Mouse (Mus musculus) midbrain, embryonic 13.5 days (tissue): ENCODE data around the gene Gucy2d. TPM values are rescaled to one million over a fixed set of nuclear protein-coding genes. Genes with fewer than 3 reads are reported as not detected.
A peak's percentile ranks its signal among the peaks of the same experiment; 100 is the strongest.

ENCODE experiments used
- ATAC-seq: fragments of 200-750 bp; cut with Nextera tagmentation; 2 replicates; pipeline ENCODE4 v1.8.0; 2017; ENCODE audit warnings: mild to moderate bottlenecking, moderate TSS enrichment, moderate library complexity
- H3K27ac ChIP-seq: fragments of 300-500 bp; sonication (generic); 2 replicates; pipeline ENCODE4 v1.5.1; 2015; ENCODE audit warnings: inconsistent platforms, mild to moderate bottlenecking, moderate library complexity
- H3K27me3 ChIP-seq: fragments of 300-500 bp; sonication (generic); 2 replicates; pipeline ENCODE4 v1.6.1; 2015; ENCODE audit warnings: mild to moderate bottlenecking, inconsistent platforms
- H3K36me3 ChIP-seq: fragments of 300-500 bp; sonication (generic); 2 replicates; pipeline ENCODE4 v1.6.1; 2015; ENCODE audit warnings: mild to moderate bottlenecking, inconsistent platforms
- H3K4me1 ChIP-seq: fragments of 300-500 bp; sonication (generic); replicated peaks from 2 replicates; pipeline ENCODE4 v1.6.1; 2015; ENCODE audit warnings: inconsistent platforms
- H3K4me2 ChIP-seq: fragments of 300-500 bp; sonication (generic); replicated peaks from 2 replicates; pipeline ENCODE4 v1.6.1; 2015; ENCODE audit warnings: moderate library complexity, mild to moderate bottlenecking, inconsistent platforms
- H3K4me3 ChIP-seq: fragments of 300-500 bp; sonication (generic); replicated peaks from 2 replicates; pipeline ENCODE4 v1.5.1; 2015; ENCODE audit warnings: mild to moderate bottlenecking, inconsistent platforms
- H3K9ac ChIP-seq: fragments of 300-500 bp; sonication (generic); replicated peaks from 2 replicates; pipeline ENCODE4 v1.6.1; 2015; ENCODE audit warnings: mild to moderate bottlenecking, inconsistent platforms
- H3K9me3 ChIP-seq: fragments of 300-500 bp; sonication (generic); 2 replicates; pipeline ENCODE4 v1.6.1; 2016; ENCODE audit warnings: mild to moderate bottlenecking, inconsistent platforms
- WGBS: fragments of 180-500 bp; shearing (Covaris S2); methylation state at CpG from one replicate; pipeline ENCODE4 v1.1.7; 2015; 5-methylcytosine and 5-hydroxymethylcytosine counted together
- polyA plus RNA-seq: library from polyadenylated mRNA; unstranded; fragments of >200 nt; fragmentation: Nextera tagmentation; extraction: Ambion mirVana; gene quantifications from 2 replicates; pipeline ENCODE4 v1.2.1, GENCODE M21; 2015

Gucy2d gene
- polyA plus RNA-seq, 1 experiment from 2014 or later = not detected

- H3K4me2 ChIP-seq = no peak overlapping the region
- H3K4me3 ChIP-seq = no peak overlapping the region
- H3K36me3 ChIP-seq = no peaks in the 10 kb centered on the region
- H3K27me3 ChIP-seq = peaks cover 30% of the 10 kb centered on the region
- no peak overlapping the region for H3K27ac ChIP-seq
- no peaks in the 10 kb centered on the region for H3K9me3 ChIP-seq
- WGBS = 71% methylated on average over 2 of the region's 2 CpGs
- no peak for ATAC-seq
- no peak overlapping the region for H3K9ac ChIP-seq
- H3K4me1 ChIP-seq = 0 out of 2 replicates have a peak, but pooled peaks cover 8% of the 10 kb centered on the region
Observed at GRCm38 (mm10) chr7:98493307-98493706, 53.1 kb downstream of the Gucy2d start.

- Histone ChIP-seq H3K4me3 (no peak overlapping the region), H3K27ac (no peak overlapping the region), H3K4me2 (no peak overlapping the region), H3K4me1 (0 out of 2 replicates have a peak, but pooled peaks cover 8% of the 10 kb centered on the region), H3K27me3 (peaks cover 23% of the 10 kb centered on the region), H3K9me3 (no peaks in the 10 kb centered on the region), H3K36me3 (no peaks in the 10 kb centered on the region), H3K9ac (no peak overlapping the region)
- 79% methylated on average over 18 of the region's 18 CpGs for WGBS
- ATAC-seq = no peak
Observed at GRCm38 (mm10) chr7:98493901-98494480, 53.8 kb downstream of the Gucy2d start.

DNA sequence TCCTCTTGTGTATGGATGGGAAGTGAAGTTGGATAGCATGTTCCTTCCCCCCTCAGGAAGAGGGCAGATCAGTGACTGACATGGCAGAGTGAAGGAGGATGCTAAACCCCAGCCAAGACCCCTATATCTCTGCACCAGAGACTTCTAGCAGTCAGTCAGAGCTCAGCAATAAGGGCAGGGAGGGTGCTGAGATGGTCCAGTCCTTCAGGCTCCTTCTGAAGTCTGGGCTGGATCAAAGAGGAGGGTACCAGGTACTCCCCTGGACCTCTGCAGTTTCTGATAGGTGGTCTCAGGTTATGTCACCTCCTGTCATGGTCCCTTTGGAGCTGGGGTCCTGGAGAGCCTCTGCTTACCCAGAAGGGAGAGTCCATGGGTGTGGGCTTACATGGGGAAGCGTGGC, 55.4 kb downstream of the Gucy2d start:
- 70% methylated on average over 1 of the region's 1 CpGs for WGBS

DNA sequence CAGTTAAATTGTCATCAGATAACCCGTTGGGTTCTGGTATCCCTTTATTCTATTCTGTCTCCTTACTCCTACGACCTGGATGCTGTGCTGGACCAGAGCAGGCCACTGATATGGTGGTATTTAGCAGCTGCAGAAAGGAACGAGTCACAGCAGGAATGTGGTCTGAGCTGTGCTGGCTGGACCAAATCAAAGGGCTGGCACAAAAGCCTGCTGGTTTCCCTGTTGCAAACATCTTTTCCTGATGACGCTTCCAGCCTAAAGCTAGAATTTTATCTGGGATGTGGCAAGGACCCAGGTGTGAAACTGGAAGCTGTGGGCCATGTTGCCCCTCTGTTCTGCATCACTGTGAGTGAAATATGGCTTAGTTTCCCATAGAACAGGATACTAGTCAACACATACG, 57.2 kb downstream of the Gucy2d start:
- ATAC-seq = no peak
- 0 out of 2 replicates have a peak, but pooled peaks cover 1% of the 10 kb centered on the region for H3K4me1 ChIP-seq
- H3K9me3 ChIP-seq = no peaks in the 10 kb centered on the region
- H3K27me3 ChIP-seq = no peaks in the 10 kb centered on the region
- no peak overlapping the region for H3K4me3 ChIP-seq
- no peaks in the 10 kb centered on the region for H3K36me3 ChIP-seq
- H3K4me2 ChIP-seq = no peak overlapping the region
- H3K9ac ChIP-seq = no peak overlapping the region
- no peak overlapping the region for H3K27ac ChIP-seq
- WGBS = 62% methylated on average over 5 of the region's 5 CpGs

More for the DNA sequence above, 55.4 kb downstream of the Gucy2d start:
- Histone ChIP-seq H3K9me3 (no peaks in the 10 kb centered on the region), H3K36me3 (no peaks in the 10 kb centered on the region), H3K4me3 (no peak overlapping the region), H3K27me3 (peaks cover 15% of the 10 kb centered on the region; the same call in 1 of the 2 replicates), H3K4me2 (no peak overlapping the region), H3K9ac (no peak overlapping the region), H3K27ac (no peak overlapping the region), H3K4me1 (0 out of 2 replicates have a peak, but pooled peaks cover 2% of the 10 kb centered on the region)
- ATAC-seq = no peak

- WGBS = 88% methylated on average over 12 of the region's 12 CpGs
- H3K27me3 ChIP-seq = no peaks in the 10 kb centered on the region
Observed at GRCm38 (mm10) chr7:98498101-98498500, 57.9 kb downstream of the Gucy2d start.

DNA sequence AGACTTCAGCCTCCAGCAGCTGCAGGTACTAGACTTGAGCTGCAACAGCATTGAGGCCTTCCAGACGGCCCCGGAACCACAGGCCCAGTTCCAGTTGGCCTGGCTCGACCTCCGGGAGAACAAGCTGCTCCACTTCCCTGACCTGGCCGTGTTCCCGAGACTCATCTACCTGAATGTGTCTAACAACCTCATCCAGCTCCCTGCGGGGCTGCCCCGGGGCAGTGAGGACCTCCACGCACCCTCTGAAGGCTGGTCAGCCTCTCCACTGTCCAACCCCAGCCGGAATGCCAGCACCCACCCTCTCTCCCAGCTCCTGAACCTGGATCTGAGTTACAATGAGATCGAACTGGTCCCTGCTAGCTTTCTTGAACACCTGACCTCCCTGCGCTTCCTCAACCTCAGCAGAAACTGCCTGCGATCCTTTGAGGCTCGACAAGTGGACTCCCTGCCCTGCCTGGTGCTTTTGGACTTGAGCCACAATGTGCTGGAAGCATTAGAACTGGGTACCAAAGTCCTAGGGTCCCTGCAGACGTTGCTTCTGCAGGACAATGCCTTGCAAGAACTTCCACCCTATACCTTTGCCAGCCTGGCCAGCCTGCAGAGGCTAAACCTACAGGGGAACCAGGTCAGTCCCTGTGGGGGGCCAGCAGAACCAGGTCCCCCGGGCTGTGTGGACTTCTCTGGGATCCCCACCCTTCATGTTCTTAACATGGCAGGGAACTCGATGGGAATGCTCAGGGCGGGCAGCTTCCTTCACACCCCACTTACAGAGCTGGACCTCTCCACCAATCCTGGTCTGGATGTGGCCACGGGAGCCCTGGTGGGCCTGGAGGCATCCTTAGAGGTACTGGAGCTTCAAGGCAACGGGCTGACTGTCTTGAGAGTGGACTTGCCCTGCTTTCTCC, 58.7 kb downstream of the Gucy2d start:
- Histone ChIP-seq H3K27me3 (no peaks in the 10 kb centered on the region), H3K36me3 (no peaks in the 10 kb centered on the region), H3K9me3 (no peaks in the 10 kb centered on the region), H3K4me3 (no peak overlapping the region), H3K4me1 (peaks cover 12% of the 10 kb centered on the region), H3K9ac (no peak overlapping the region), H3K27ac (no peak overlapping the region), H3K4me2 (no peak overlapping the region)
- ATAC-seq = no peak
- 81% methylated on average over 20 of the region's 20 CpGs for WGBS

More at GRCm38 (mm10) chr7:98498101-98498500, 57.9 kb downstream of the Gucy2d start:
- H3K9me3 ChIP-seq = no peaks in the 10 kb centered on the region
- ATAC-seq = no peak
- H3K4me2 ChIP-seq = no peak overlapping the region
- peaks cover 6% of the 10 kb centered on the region; the same call in 1 of the 2 replicates for H3K4me1 ChIP-seq
- H3K36me3 ChIP-seq = no peaks in the 10 kb centered on the region
- H3K9ac ChIP-seq = no peak overlapping the region
- no peak overlapping the region for H3K27ac ChIP-seq
- H3K4me3 ChIP-seq = no peak overlapping the region

GRCm38 (mm10) chr7:98499561-98500292, 59.5 kb downstream of the Gucy2d start:
- no peak for ATAC-seq
- WGBS = 82% methylated on average over 25 of the region's 25 CpGs
- no peaks in the 10 kb centered on the region for H3K36me3 ChIP-seq

GRCm38 (mm10) chr7:98500470-98500869, 60.3 kb downstream of the Gucy2d start:
- WGBS = 90% methylated on average over 3 of the region's 3 CpGs
- no peak for ATAC-seq
- peaks cover 25% of the 10 kb centered on the region for H3K4me1 ChIP-seq
- no peak overlapping the region for H3K4me2 ChIP-seq
- no peaks in the 10 kb centered on the region for H3K36me3 ChIP-seq
- no peaks in the 10 kb centered on the region for H3K27me3 ChIP-seq
- no peaks in the 10 kb centered on the region for H3K9me3 ChIP-seq
- H3K9ac ChIP-seq = no peak overlapping the region
- H3K4me3 ChIP-seq = no peak overlapping the region
- H3K27ac ChIP-seq = no peak overlapping the region

More at GRCm38 (mm10) chr7:98499561-98500292, 59.5 kb downstream of the Gucy2d start:
- Histone ChIP-seq H3K4me1 (peaks cover 19% of the 10 kb centered on the region), H3K4me2 (no peak overlapping the region), H3K9me3 (no peaks in the 10 kb centered on the region), H3K4me3 (no peak overlapping the region), H3K9ac (no peak overlapping the region), H3K27me3 (no peaks in the 10 kb centered on the region), H3K27ac (no peak overlapping the region)

DNA sequence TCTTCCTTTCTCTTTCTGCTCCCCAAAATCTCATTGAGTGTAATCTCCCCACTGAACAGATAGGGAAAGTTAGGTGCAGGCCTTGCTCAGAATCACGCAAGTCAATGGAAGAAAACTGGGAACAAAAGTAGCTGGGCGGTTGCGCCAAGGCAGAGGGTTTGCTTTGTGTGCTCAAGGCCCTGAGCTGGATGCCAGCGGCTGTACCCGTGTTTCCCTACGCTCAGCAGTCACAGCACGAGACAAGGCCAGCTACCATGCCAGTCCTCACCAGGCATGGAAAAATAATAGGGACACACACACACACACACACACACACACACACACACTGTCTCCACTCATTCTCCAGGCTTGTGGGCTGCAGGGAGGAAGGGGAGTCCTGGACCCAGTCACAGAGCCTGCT, 60.9 kb downstream of the Gucy2d start:
- no peak for ATAC-seq
- H3K9me3 ChIP-seq = no peaks in the 10 kb centered on the region
- H3K4me2 ChIP-seq = no peak overlapping the region
- no peaks in the 10 kb centered on the region for H3K36me3 ChIP-seq
- H3K27me3 ChIP-seq = no peaks in the 10 kb centered on the region
- H3K9ac ChIP-seq = no peak overlapping the region
- no peak overlapping the region for H3K27ac ChIP-seq
- WGBS = 94% methylated on average over 7 of the region's 7 CpGs
- H3K4me1 ChIP-seq = peaks cover 30% of the 10 kb centered on the region
- no peak overlapping the region for H3K4me3 ChIP-seq

GRCm38 (mm10) chr7:98502921-98503320, 62.7 kb downstream of the Gucy2d start:
- Histone ChIP-seq H3K9ac (no peak overlapping the region), H3K4me2 (no peak overlapping the region), H3K4me1 (peaks cover 30% of the 10 kb centered on the region), H3K9me3 (no peaks in the 10 kb centered on the region), H3K27ac (no peak overlapping the region), H3K36me3 (no peaks in the 10 kb centered on the region), H3K27me3 (no peaks in the 10 kb centered on the region), H3K4me3 (no peak overlapping the region)
- WGBS = 31% methylated on average over 5 of the region's 5 CpGs
- no peak for ATAC-seq

GRCm38 (mm10) chr7:98503951-98504647, 63.9 kb downstream of the Gucy2d start:
- peak; percentile 53 for ATAC-seq
- peaks cover 30% of the 10 kb centered on the region for H3K4me1 ChIP-seq
- H3K9ac ChIP-seq = no peak overlapping the region
- H3K27me3 ChIP-seq = no peaks in the 10 kb centered on the region
- no peak overlapping the region for H3K27ac ChIP-seq
- no peak overlapping the region for H3K4me2 ChIP-seq
- no peaks in the 10 kb centered on the region for H3K9me3 ChIP-seq
- WGBS = 75% methylated on average over 6 of the region's 6 CpGs
- H3K4me3 ChIP-seq = no peak overlapping the region
- no peaks in the 10 kb centered on the region for H3K36me3 ChIP-seq
